8 mouse cellular contexts compared by ENCODE assay signal in the genomic region with DNA sequence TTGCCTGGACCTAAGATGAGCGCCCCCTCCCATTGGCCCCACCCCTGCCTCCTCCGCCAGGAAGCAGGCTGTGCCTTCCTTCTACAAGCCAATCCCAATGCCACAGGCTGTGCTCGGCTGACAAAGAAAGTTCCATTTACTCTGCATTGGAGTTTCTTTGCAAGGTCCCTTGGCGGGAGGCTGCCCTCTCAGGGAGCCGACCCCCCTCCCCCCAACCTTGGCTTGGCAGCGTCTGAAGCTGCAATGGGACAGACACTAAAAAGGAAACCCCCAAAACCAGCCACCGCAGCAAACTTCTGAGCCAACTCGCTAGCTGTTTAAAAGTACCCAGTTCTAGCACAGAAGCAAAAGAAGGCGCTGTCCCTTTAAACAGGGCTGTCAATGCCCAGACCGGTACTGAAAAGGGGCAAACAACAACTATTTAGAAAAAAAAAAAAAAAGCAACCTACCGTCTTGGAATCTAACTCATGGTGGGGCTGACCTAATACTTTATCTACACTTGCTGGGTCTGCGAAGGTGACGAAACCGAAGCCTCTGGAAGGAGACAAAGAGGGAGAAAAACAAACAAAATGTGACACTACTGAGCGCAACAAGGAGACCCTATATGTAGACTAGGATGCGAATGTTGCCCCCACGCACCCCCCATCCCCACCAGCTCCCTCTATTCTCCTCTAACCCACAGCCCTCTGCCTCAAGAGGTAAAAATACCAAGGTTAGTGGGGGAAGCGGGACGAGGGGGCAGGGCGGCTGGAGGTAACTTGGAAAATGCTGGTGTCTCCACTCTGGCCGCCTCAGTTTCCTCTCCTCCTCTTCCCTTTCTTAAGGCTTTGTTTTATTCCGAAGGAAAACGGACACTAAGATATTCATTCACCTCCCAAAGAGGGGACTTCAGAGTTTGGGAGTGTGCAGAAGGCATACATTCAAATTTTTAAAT. TPM values are rescaled to one million over a fixed set of nuclear protein-coding genes. Genes with fewer than 3 reads are reported as not detected.
DNase-seq lines count a peak whose midpoint lies in the region; ATAC-seq and TF ChIP-seq lines count a peak whose summit lies in the region.

No protein-coding gene starts in this region.

- peaks cover 4 to 12% of the 10 kb centered on the region in 2 experiments for H3K4me1 ChIP-seq in ES-E14 (ENCODE audit: control insufficient read depth in 2 of 2, insufficient read depth in 2 of 2, low read length in 2 of 2, poor library complexity in 1 of 2)
- peaks cover 40% of the 10 kb centered on the region for H3K4me1 ChIP-seq in embryonic facial prominence, embryonic 12.5 days
- H3K4me1 ChIP-seq in hindbrain, embryonic 15.5 days (replicated peaks): peaks cover 43% of the 10 kb centered on the region
- peaks cover 49% of the 10 kb centered on the region for H3K4me1 ChIP-seq in limb, embryonic 13.5 days
- H3K4me1 ChIP-seq in midbrain, embryonic 16.5 days (ENCODE audit: control insufficient read depth, insufficient read depth, low read length): peaks cover 39% of the 10 kb centered on the region

- no peak for ATAC-seq in CD4-positive, CD25-positive, alpha-beta regulatory T cell, adult 4 months
- no peak for ATAC-seq in embryonic facial prominence, embryonic 12.5 days (ENCODE audit: insufficient number of reproducible peaks, insufficient read depth, low FRiP score, low TSS enrichment)
- ATAC-seq in hindbrain, embryonic 15.5 days (ENCODE audit: low FRiP score, low read depth): no peak
- ATAC-seq in limb, embryonic 13.5 days (ENCODE audit: low FRiP score, low read depth): no peak
- no peak for ATAC-seq in midbrain, embryonic 16.5 days

- H3K4me2 ChIP-seq in embryonic facial prominence, embryonic 12.5 days (replicated peaks): peak overlapping the region; percentile 73
- H3K4me2 ChIP-seq in hindbrain, embryonic 15.5 days: peak overlapping the region; percentile 77
- peak overlapping the region; percentile 90 for H3K4me2 ChIP-seq in limb, embryonic 13.5 days (replicated peaks)
- peak overlapping the region; percentile 92 for H3K4me2 ChIP-seq in midbrain, embryonic 16.5 days (ENCODE audit: low read length)

- peak overlapping the region; percentile 64 for H3K9ac ChIP-seq in ES-E14 (ENCODE audit: insufficient read depth, low read depth, low read length, poor library complexity, severe bottlenecking)
- peak overlapping the region; percentile 95 for H3K9ac ChIP-seq in embryonic facial prominence, embryonic 12.5 days
- peak overlapping the region; percentile 99 for H3K9ac ChIP-seq in hindbrain, embryonic 15.5 days
- peak overlapping the region; percentile 98 for H3K9ac ChIP-seq in limb, embryonic 13.5 days
- H3K9ac ChIP-seq in midbrain, embryonic 16.5 days (ENCODE audit: low read depth, low read length): peak overlapping the region; percentile 92

- peak; percentile 52 for DNase-seq in CD4-positive, CD25-positive, alpha-beta regulatory T cell, adult 2 months (ENCODE audit: low read depth, low spot score)
- no peak for DNase-seq in ES-E14 (ENCODE audit: low read depth, low spot score)
- DNase-seq in thymus, adult 18-20 months: peak; percentile 33 to 55

- H3K27me3 ChIP-seq in embryonic facial prominence, embryonic 12.5 days: no peaks in the 10 kb centered on the region
- H3K27me3 ChIP-seq in hindbrain, embryonic 15.5 days: no peaks in the 10 kb centered on the region
- H3K27me3 ChIP-seq in limb, embryonic 13.5 days: peaks cover 5% of the 10 kb centered on the region; the same call in 1 of the 2 replicates
- H3K27me3 ChIP-seq in midbrain, embryonic 16.5 days (ENCODE audit: control insufficient read depth, insufficient read depth, low read depth, low read length): no peaks in the 10 kb centered on the region

- in situ Hi-C loops in ES-E14 (cut with MboI; ENCODE audit: low sequenced_read_pairs in 2 of 2, unreplicated experiment in 2 of 2): no loop called here

- H3K4me3 ChIP-seq in ES-E14 (ENCODE audit: insufficient read depth in 1 of 2, low read depth in 1 of 2, low read length in 2 of 2, poor library complexity in 1 of 2, severe bottlenecking in 1 of 2): peak overlapping the region; percentile 94 to 100
- H3K4me3 ChIP-seq in embryonic facial prominence, embryonic 12.5 days: peak overlapping the region; percentile 90
- H3K4me3 ChIP-seq in hindbrain, embryonic 15.5 days: peak overlapping the region; percentile 98
- peak overlapping the region; percentile 91 for H3K4me3 ChIP-seq in limb, embryonic 13.5 days
- peak overlapping the region; percentile 95 for H3K4me3 ChIP-seq in midbrain, embryonic 16.5 days (ENCODE audit: low read depth, low read length)

- peaks cover 13% of the 10 kb centered on the region for H3K36me3 ChIP-seq in ES-E14 (ENCODE audit: control insufficient read depth, insufficient read depth, low read length, poor library complexity, severe bottlenecking)
- peaks cover 13% of the 10 kb centered on the region for H3K36me3 ChIP-seq in embryonic facial prominence, embryonic 12.5 days
- peaks cover 10% of the 10 kb centered on the region for H3K36me3 ChIP-seq in hindbrain, embryonic 15.5 days
- peaks cover 10% of the 10 kb centered on the region for H3K36me3 ChIP-seq in limb, embryonic 13.5 days
- H3K36me3 ChIP-seq in midbrain, embryonic 16.5 days (ENCODE audit: control insufficient read depth, insufficient read depth, low read length): peaks cover 6% of the 10 kb centered on the region

- H3K27ac ChIP-seq in ES-E14 (ENCODE audit: insufficient read depth, low read depth, low read length, poor library complexity, severe bottlenecking): peak overlapping the region; percentile 66; the same call in 1 of the 2 replicates
- H3K27ac ChIP-seq in embryonic facial prominence, embryonic 12.5 days: peak overlapping the region; percentile 92
- peak overlapping the region; percentile 94 for H3K27ac ChIP-seq in hindbrain, embryonic 15.5 days (replicated peaks)
- peak overlapping the region; percentile 63 for H3K27ac ChIP-seq in limb, embryonic 13.5 days
- H3K27ac ChIP-seq in midbrain, embryonic 16.5 days (ENCODE audit: low read length): peak overlapping the region; percentile 89

- no peaks in the 10 kb centered on the region for H3K9me3 ChIP-seq in ES-E14 (ENCODE audit: control insufficient read depth, insufficient read depth, low read depth, low read length)
- H3K9me3 ChIP-seq in embryonic facial prominence, embryonic 12.5 days: no peaks in the 10 kb centered on the region
- no peaks in the 10 kb centered on the region for H3K9me3 ChIP-seq in hindbrain, embryonic 15.5 days
- no peaks in the 10 kb centered on the region for H3K9me3 ChIP-seq in limb, embryonic 13.5 days
- H3K9me3 ChIP-seq in midbrain, embryonic 16.5 days (replicated peaks; ENCODE audit: control insufficient read depth, low read length, poor library complexity, severe bottlenecking): no peaks in the 10 kb centered on the region

- 1% methylated on average over 23 of the region's 23 CpGs for WGBS in embryonic facial prominence, embryonic 12.5 days
- WGBS in hindbrain, embryonic 15.5 days: under 1% methylated on average over 23 of the region's 23 CpGs
- under 1% methylated on average over 23 of the region's 23 CpGs for WGBS in limb, embryonic 13.5 days
- WGBS in midbrain, embryonic 16.5 days: 2% methylated on average over 23 of the region's 23 CpGs

TF ChIP-seq in ES-E14, 5 proteins besides CTCF, POLR2A, EP300 and RAD21:
- TF ChIP-seq CHD2 (IDR thresholded peaks at IDR 0.05; ENCODE audit: low read depth, low read length): no peak
- no peak for TF ChIP-seq ZNF384 (IDR thresholded peaks at IDR 0.05; ENCODE audit: low read depth, low read length)
- TF ChIP-seq MAFK (IDR thresholded peaks at IDR 0.05; ENCODE audit: insufficient read depth, low read depth, low read length): no peak
- TF ChIP-seq HCFC1 (IDR thresholded peaks at IDR 0.05; ENCODE audit: borderline replicate concordance, insufficient read depth, low read length): no peak
- no peak for TF ChIP-seq ZC3H11A (IDR thresholded peaks at IDR 0.05; ENCODE audit: borderline replicate concordance, low read depth, low read length)

RNA-seq across cellular contexts. Expression of gene Msi2, which starts 2.0 kb away (rescaled TPM):
- polyA plus RNA-seq in CD4-positive, CD25-positive, alpha-beta regulatory T cell, adult 4 months (2017; shearing (Covaris generic)): 10 to 100 TPM; 23.8 to 31.3 TPM
- total RNA-seq in ES-E14 (2012; rRNA removed): 66.4 and 94.8 TPM in 2 replicates
- 22.0 and 25.8 TPM in 2 replicates for polyA plus RNA-seq in embryonic facial prominence, embryonic 12.5 days (2016; fragmentation: Nextera tagmentation; extraction: Ambion mirVana)
- 35.9 and 36.9 TPM in 2 replicates for polyA plus RNA-seq in hindbrain, embryonic 15.5 days (2015; fragmentation: Nextera tagmentation; extraction: Ambion mirVana)
- polyA plus RNA-seq in limb, embryonic 13.5 days (2015; fragmentation: Nextera tagmentation; extraction: Ambion mirVana): 21.1 and 21.3 TPM in 2 replicates
- polyA plus RNA-seq in midbrain, embryonic 16.5 days (2015; fragmentation: Nextera tagmentation; extraction: Ambion mirVana): 29.4 and 32.8 TPM in 2 replicates
